Mouse (Mus musculus): ENCODE measurements at regions not wholly inside any gene's neighbourhood (a gene's known extent, or its start where the extent isn't known, plus 50 kb on each side); places are given as distances from the start of the nearest gene placed in this dataset.

DNA sequence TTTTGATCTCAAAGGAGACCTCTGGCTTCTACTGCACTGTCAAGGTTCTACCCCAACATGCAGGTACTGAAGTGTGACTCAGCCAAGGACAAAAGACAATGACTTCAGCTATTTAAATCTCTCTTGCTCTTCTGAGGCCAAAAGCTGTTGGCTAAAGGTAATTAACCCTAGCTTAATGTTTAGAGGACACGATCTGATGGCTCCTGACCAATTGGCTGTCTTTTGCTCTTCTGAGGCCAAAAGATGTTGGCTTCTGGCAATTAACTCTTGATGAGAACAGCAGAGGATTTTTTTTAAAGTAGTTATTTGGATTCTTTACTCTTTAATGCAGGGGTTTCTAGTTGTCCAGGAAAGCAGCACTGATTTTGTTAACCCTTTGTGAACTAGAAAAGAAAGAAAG is 369.6 kb upstream of the Adcyap1 start:
- ATAC-seq (ENCODE audit: low FRiP score) (no peak), DNase-seq (ENCODE audit: low spot score) (peak; percentile 18)
- WGBS = 58% methylated on average over 1 of the region's 1 CpGs
- Histone ChIP-seq H3K9ac (replicated peaks; ENCODE audit: low read length, poor library complexity, severe bottlenecking) (no peak overlapping the region), H3K27ac (ENCODE audit: low read depth, low read length) (no peak overlapping the region), H3K4me1 (ENCODE audit: insufficient read depth, low read length) (no peaks in the 10 kb centered on the region), H3K36me3 (ENCODE audit: insufficient read depth, low read length) (no peaks in the 10 kb centered on the region), H3K4me3 (ENCODE audit: low read depth, low read length) (no peak overlapping the region), H3K4me2 (ENCODE audit: low read depth, low read length, poor library complexity, severe bottlenecking) (no peak overlapping the region), H3K27me3 (ENCODE audit: insufficient read depth, low read length) (no peaks in the 10 kb centered on the region), H3K9me3 (ENCODE audit: low read length) (no peaks in the 10 kb centered on the region)
- TF ChIP-seq CTCF (IDR thresholded peaks at IDR 0.05) = no peak
